Mouse (Mus musculus) MEL (cell line): ENCODE measurements around the gene Tmem274. TPM values are rescaled to one million over a fixed set of nuclear protein-coding genes. Genes with fewer than 3 reads are reported as not detected.

Experiments used
- DNase-seq: peaks from one replicate; pipeline ENCODE4 v3.0.0; 2011; ENCODE audit warnings: low read depth, low spot score
- H3K27ac ChIP-seq: 2 replicates; pipeline ENCODE4 v1.5.1; 2012; ENCODE audit warnings: low read depth, mild to moderate bottlenecking, control low read depth, low read length, moderate library complexity; ENCODE audit not compliant: control insufficient read depth
- H3K27me3 ChIP-seq, 2 experiments: fragments of 150-350 bp in 1 of 2; sonication (generic) in 1 of 2; 2 replicates each; pipeline ENCODE4 v1.6.1; 2012; ENCODE audit warnings: low read length in 2 of 2, mild to moderate bottlenecking in 2 of 2, improper control_type of control experiment in 1 of 2, moderate library complexity in 1 of 2; ENCODE audit not compliant: insufficient read depth in 2 of 2, control insufficient read depth in 1 of 2
- H3K36me3 ChIP-seq, 2 experiments: 2 replicates each; pipeline ENCODE4 v1.6.1; 2012 to 2014; ENCODE audit warnings: low read length in 2 of 2, improper control_type of control experiment in 1 of 2, inconsistent platforms in 1 of 2, mild to moderate bottlenecking in 1 of 2; ENCODE audit not compliant: insufficient read depth in 2 of 2, control insufficient read depth in 1 of 2
- H3K4me1 ChIP-seq, 2 experiments: fragments of 150-350 bp in 1 of 2; sonication (generic) in 1 of 2; 2 replicates each; pipeline ENCODE4 v1.6.1; 2012; ENCODE audit warnings: low read length in 2 of 2, improper control_type of control experiment in 1 of 2, mild to moderate bottlenecking in 1 of 2; ENCODE audit not compliant: insufficient read depth in 2 of 2, control insufficient read depth in 1 of 2
- H3K4me3 ChIP-seq, 2 experiments: fragments of 150-350 bp in 1 of 2; sonication (generic) in 1 of 2; 2 replicates each; pipeline ENCODE4 v1.5.1; 2012; ENCODE audit warnings: low read depth in 2 of 2, low read length in 2 of 2, mild to moderate bottlenecking in 2 of 2, moderate library complexity in 2 of 2, control low read depth in 1 of 2, improper control_type of control experiment in 1 of 2; ENCODE audit not compliant: control insufficient read depth in 1 of 2, insufficient read depth in 1 of 2
- H3K79me2 ChIP-seq: 2 replicates; pipeline ENCODE4 v1.6.1; 2012; ENCODE audit warnings: mild to moderate bottlenecking, low read length, moderate library complexity; ENCODE audit not compliant: control insufficient read depth, poor library complexity, insufficient read depth
- H3K9ac ChIP-seq: 2 replicates; pipeline ENCODE4 v1.6.1; 2012; ENCODE audit warnings: low read depth, mild to moderate bottlenecking, control low read depth, low read length, moderate library complexity; ENCODE audit not compliant: control insufficient read depth, poor library complexity, severe bottlenecking
- H3K9me3 ChIP-seq: fragments of 150-350 bp; sonication (generic); replicated peaks from 2 replicates; pipeline ENCODE4 v1.6.1; 2012; ENCODE audit warnings: mild to moderate bottlenecking, low read length, improper control_type of control experiment, moderate library complexity; ENCODE audit not compliant: insufficient read depth
- CHD2 ChIP-seq: IDR thresholded peaks from 2 replicates; pipeline ENCODE4 v1.6.1; 2011; ENCODE audit warnings: low read length, improper control_type of control experiment
- CTCF ChIP-seq, 3 experiments: IDR thresholded peaks in 2 of 3; conservative IDR thresholded peaks in 1 of 3; 2 replicates each; pipeline ENCODE4 v1.5.1; 2011 to 2012; ENCODE audit warnings: low read length in 3 of 3, low read depth in 2 of 3, mild to moderate bottlenecking in 2 of 3, improper control_type of control experiment in 1 of 3, inconsistent platforms in 1 of 3, mixed read lengths in 1 of 3, moderate library complexity in 1 of 3; ENCODE audit not compliant: control insufficient read depth in 1 of 3, insufficient read depth in 1 of 3, poor library complexity in 1 of 3, severe bottlenecking in 1 of 3
- EP300 ChIP-seq, 2 experiments: IDR thresholded peaks; 2 replicates each; pipeline ENCODE4 v1.6.1; 2011; ENCODE audit warnings: improper control_type of control experiment in 2 of 2, low read length in 2 of 2, low read depth in 1 of 2, mild to moderate bottlenecking in 1 of 2
- ETS1 ChIP-seq: IDR thresholded peaks from 2 replicates; pipeline ENCODE4 v1.6.1; 2012; ENCODE audit warnings: low read depth, mild to moderate bottlenecking, inconsistent platforms, low read length, improper control_type of control experiment, moderate library complexity
- GABPA ChIP-seq: IDR thresholded peaks from 2 replicates; pipeline ENCODE4 v1.6.1; 2012; ENCODE audit warnings: low read depth, mild to moderate bottlenecking, inconsistent platforms, low read length, improper control_type of control experiment, moderate library complexity
- HCFC1 ChIP-seq: IDR thresholded peaks from 2 replicates; pipeline ENCODE4 v1.6.1; 2012; ENCODE audit warnings: low read depth, mild to moderate bottlenecking, inconsistent platforms, low read length, improper control_type of control experiment, moderate library complexity
- JUND ChIP-seq: IDR thresholded peaks from 2 replicates; pipeline ENCODE4 v1.6.1; 2011; ENCODE audit warnings: low read depth, mild to moderate bottlenecking, improper control_type of control experiment, low read length
- MEF2A ChIP-seq: IDR thresholded peaks from 2 replicates; pipeline ENCODE4 v1.6.1; 2014; ENCODE audit warnings: low read depth, mild to moderate bottlenecking, inconsistent platforms, low read length, improper control_type of control experiment; ENCODE audit not compliant: poor library complexity, insufficient replicate concordance, severe bottlenecking; ENCODE audit errors: extremely low read depth
- MXI1 ChIP-seq: IDR thresholded peaks from 2 replicates; pipeline ENCODE4 v1.6.1; 2011; ENCODE audit warnings: mild to moderate bottlenecking, low read depth, low read length, improper control_type of control experiment
- MYB ChIP-seq: IDR thresholded peaks from 2 replicates; pipeline ENCODE4 v1.6.1; 2011; ENCODE audit warnings: mild to moderate bottlenecking, low read depth, low read length, improper control_type of control experiment
- POLR2AphosphoS2 ChIP-seq: IDR thresholded peaks from 2 replicates; pipeline ENCODE4 v1.6.1; 2011; ENCODE audit warnings: low read length, improper control_type of control experiment
- RAD21 ChIP-seq: IDR thresholded peaks from 2 replicates; pipeline ENCODE4 v1.6.1; 2011; ENCODE audit warnings: mild to moderate bottlenecking, low read depth, low read length, improper control_type of control experiment
- RCOR1 ChIP-seq: IDR thresholded peaks from 2 replicates; pipeline ENCODE4 v1.6.1; 2012; ENCODE audit warnings: low read depth, mild to moderate bottlenecking, inconsistent platforms, low read length, improper control_type of control experiment
- SMC3 ChIP-seq: IDR thresholded peaks from 2 replicates; pipeline ENCODE4 v1.6.1; 2011; ENCODE audit warnings: low read depth, low read length, improper control_type of control experiment
- TCF12 ChIP-seq: IDR thresholded peaks from 2 replicates; pipeline ENCODE4 v1.6.1; 2014; ENCODE audit warnings: low read depth, mild to moderate bottlenecking, inconsistent platforms, low read length, improper control_type of control experiment, moderate library complexity
- USF2 ChIP-seq, 2 experiments: IDR thresholded peaks; 2 replicates each; pipeline ENCODE4 v1.6.1; 2011 to 2012; ENCODE audit warnings: improper control_type of control experiment in 2 of 2, low read length in 2 of 2, borderline replicate concordance in 1 of 2, inconsistent platforms in 1 of 2, low read depth in 1 of 2, mild to moderate bottlenecking in 1 of 2; ENCODE audit not compliant: insufficient read depth in 1 of 2
- ZNF384 ChIP-seq: IDR thresholded peaks from 2 replicates; pipeline ENCODE4 v1.6.1; 2012; ENCODE audit warnings: low read depth, mild to moderate bottlenecking, inconsistent platforms, low read length, improper control_type of control experiment
- polyA plus RNA-seq, 2 experiments: library from polyadenylated mRNA; stranded (reverse) in 1 of 2; unstranded in 1 of 2; fragments of >175 nt in 1 of 2; fragments of >200 nt in 1 of 2; gene quantifications; 2 replicates each; pipeline versions ENCODE4 v1.2.1 to v1.2.4; 2012; ENCODE audit warnings: low replicate concordance in 2 of 2, low read depth in 1 of 2; ENCODE audit not compliant: insufficient read length in 2 of 2, insufficient read depth in 1 of 2, missing spikeins in 1 of 2
- total RNA-seq: library from RNA; depleted of rRNA; stranded (reverse); fragments of 300-350 nt; gene quantifications from 2 replicates; pipeline ENCODE4 v1.2.3, GENCODE M21; 2012

The Tmem274 gene
- total and polyA plus RNA-seq, 3 experiments = not detected

DNA sequence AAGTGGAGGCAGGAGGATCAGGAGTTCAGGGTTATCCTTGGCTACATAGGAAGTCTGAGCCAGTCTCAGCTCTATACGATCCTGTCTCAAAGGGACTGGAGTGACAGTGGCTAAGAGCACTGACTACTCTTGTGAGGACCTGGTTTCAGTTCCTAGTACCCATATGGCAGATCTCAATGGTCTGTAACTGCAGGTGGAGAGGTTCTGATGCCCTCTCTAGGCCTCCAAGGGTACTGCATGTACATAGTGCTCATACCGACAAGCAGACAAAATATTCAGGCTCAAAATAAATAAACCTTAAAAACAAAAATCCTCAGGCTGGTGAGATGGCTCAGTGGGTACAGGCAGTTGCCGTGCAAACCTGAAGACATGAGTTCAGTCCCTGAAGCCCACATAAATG is 14.0 kb downstream of the Tmem274 start:
- no peaks in the 10 kb centered on the region for H3K27me3 ChIP-seq
- no peak overlapping the region for H3K27ac ChIP-seq
- peak; percentile 35; the same call in 1 of the 2 replicates for TF ChIP-seq SMC3
- TF ChIP-seq GABPA = no peak
- peak; percentile 26 to 56 (median 52); a peak in 4 of 6 replicates for TF ChIP-seq CTCF (IDR thresholded peaks at IDR 0.05 in 2 of 3, conservative IDR thresholded peaks at IDR 0.05 in 1 of 3; ENCODE audit: control insufficient read depth in 1 of 3, insufficient read depth in 1 of 3, low read depth in 2 of 3, low read length in 3 of 3, poor library complexity in 1 of 3, severe bottlenecking in 1 of 3)
- peak; percentile 17 for TF ChIP-seq RAD21
- H3K9me3 ChIP-seq = no peaks in the 10 kb centered on the region
- peaks cover 0 to 1% of the 10 kb centered on the region in 2 experiments; a peak in 1 of 4 replicates for H3K4me1 ChIP-seq
- H3K4me3 ChIP-seq = no peak overlapping the region
- peaks cover 2% of the 10 kb centered on the region; the same call in 1 of the 2 replicates for H3K79me2 ChIP-seq
- no peak overlapping the region for H3K9ac ChIP-seq
- DNase-seq = peak; percentile 60
- peaks cover 4 to 17% of the 10 kb centered on the region in 2 experiments for H3K36me3 ChIP-seq

DNA sequence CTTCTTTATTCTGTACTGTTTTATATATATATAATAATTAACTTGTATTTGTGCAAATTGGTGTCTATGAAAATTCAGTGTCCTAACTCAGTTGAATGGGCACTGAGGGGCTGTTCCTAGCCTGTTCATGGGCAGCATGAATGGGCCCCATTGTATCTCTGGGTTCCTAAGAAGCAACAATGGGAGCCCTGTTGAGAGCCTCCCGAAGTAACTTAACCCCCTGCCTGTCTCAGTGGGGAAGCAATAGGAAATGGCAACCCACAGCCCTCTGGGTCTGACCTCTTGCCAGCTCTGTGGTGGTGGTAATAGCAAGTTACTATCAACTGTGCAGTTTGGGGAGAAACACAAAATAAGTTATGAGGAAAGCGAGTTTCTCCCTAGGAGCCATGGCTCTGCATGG is 19.4 kb downstream of the Tmem274 start:
- TF ChIP-seq USF2 (IDR thresholded peaks at IDR 0.05; ENCODE audit: borderline replicate concordance in 1 of 2, insufficient read depth in 1 of 2, low read depth in 1 of 2, low read length in 2 of 2) (no peak), POLR2AphosphoS2 (no peak), RCOR1 (no peak), HCFC1 (no peak), TCF12 (no peak), JUND (no peak), MYB (no peak), ZNF384 (no peak), MXI1 (no peak), EP300 (IDR thresholded peaks at IDR 0.05; ENCODE audit: low read depth in 1 of 2, low read length in 2 of 2) (no peak), ETS1 (no peak), CHD2 (no peak), MEF2A (no peak)
- no peak for DNase-seq
- H3K27ac ChIP-seq = no peak overlapping the region
- H3K27me3 ChIP-seq = no peaks in the 10 kb centered on the region
- H3K4me3 ChIP-seq = no peak overlapping the region
- H3K79me2 ChIP-seq = no peaks in the 10 kb centered on the region
- peaks cover 0 to 10% of the 10 kb centered on the region in 2 experiments; a peak in 2 of 4 replicates for H3K36me3 ChIP-seq
- H3K9me3 ChIP-seq = no peaks in the 10 kb centered on the region
- no peaks in the 10 kb centered on the region for H3K4me1 ChIP-seq
- H3K9ac ChIP-seq = no peak overlapping the region
